Mouse (Mus musculus) neural tube, embryonic 15.5 days (tissue): Measurements from ENCODE around the gene Gm20388. TPM values are rescaled to one million over a fixed set of nuclear protein-coding genes. Genes with fewer than 3 reads are reported as not detected.

Experiments
- ATAC-seq: fragments of 200-750 bp; cut with Nextera tagmentation; 2 replicates; pipeline ENCODE4 v1.8.0; 2017; ENCODE audit warnings: mild to moderate bottlenecking, moderate TSS enrichment, moderate library complexity; ENCODE audit not compliant: low FRiP score
- H3K27ac ChIP-seq: fragments of 300-500 bp; sonication (generic); replicated peaks from 2 replicates; pipeline ENCODE4 v1.5.1; 2015; ENCODE audit warnings: mild to moderate bottlenecking, inconsistent platforms
- H3K27me3 ChIP-seq: fragments of 300-500 bp; sonication (generic); replicated peaks from 2 replicates; pipeline ENCODE4 v1.6.1; 2015; ENCODE audit warnings: inconsistent platforms
- H3K36me3 ChIP-seq: fragments of 300-500 bp; sonication (generic); 2 replicates; pipeline ENCODE4 v1.6.1; 2015; ENCODE audit warnings: inconsistent platforms
- H3K4me1 ChIP-seq: fragments of 300-500 bp; sonication (generic); 2 replicates; pipeline ENCODE4 v1.6.1; 2015; ENCODE audit warnings: inconsistent platforms
- H3K4me2 ChIP-seq: fragments of 300-500 bp; sonication (generic); 2 replicates; pipeline ENCODE4 v1.6.1; 2015; ENCODE audit warnings: inconsistent platforms, mild to moderate bottlenecking, moderate library complexity
- H3K4me3 ChIP-seq: fragments of 300-500 bp; sonication (generic); replicated peaks from 2 replicates; pipeline ENCODE4 v1.5.1; 2015; ENCODE audit warnings: mild to moderate bottlenecking, inconsistent platforms
- H3K9ac ChIP-seq: fragments of 300-500 bp; sonication (generic); replicated peaks from 2 replicates; pipeline ENCODE4 v1.6.1; 2015; ENCODE audit warnings: mild to moderate bottlenecking, inconsistent platforms
- H3K9me3 ChIP-seq: fragments of 300-500 bp; sonication (generic); replicated peaks from 2 replicates; pipeline ENCODE4 v1.6.1; 2016; ENCODE audit warnings: inconsistent platforms
- WGBS: fragments of 180-500 bp; shearing (Covaris S2); methylation state at CpG from one replicate; pipeline ENCODE4 v1.1.7; 2015; ENCODE audit warnings: mixed read lengths; 5-methylcytosine and 5-hydroxymethylcytosine counted together
- polyA plus RNA-seq: library from polyadenylated mRNA; unstranded; fragments of >200 nt; fragmentation: Nextera tagmentation; extraction: Ambion mirVana; gene quantifications from 2 replicates; pipeline ENCODE4 v1.2.1, GENCODE M21; 2015

Gm20388 gene
- polyA plus RNA-seq, 1 experiment from 2014 or later = not detected

DNA sequence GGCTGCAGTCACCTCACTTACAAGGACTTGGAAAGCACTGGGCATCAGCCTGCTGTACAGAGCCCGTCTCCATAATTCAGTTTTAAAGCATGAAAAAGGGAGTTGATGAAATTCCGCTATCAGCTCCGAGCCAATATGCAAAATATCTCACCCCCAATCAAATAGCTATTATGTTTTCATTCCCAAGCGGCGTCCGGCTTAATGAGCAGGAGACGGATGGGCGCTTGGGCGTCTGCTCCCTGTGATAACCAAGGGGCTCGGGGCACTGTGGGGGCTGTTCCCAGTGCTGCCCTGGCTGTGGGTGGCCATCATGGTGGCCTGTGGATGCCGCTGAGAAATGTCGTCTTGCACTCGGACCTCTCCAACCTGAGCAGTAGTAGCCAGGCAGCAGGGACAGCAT is 2390.4 kb downstream of the Gm20388 start:
- Histone ChIP-seq H3K4me3 (no peak overlapping the region), H3K9ac (no peak overlapping the region), H3K36me3 (no peaks in the 10 kb centered on the region), H3K4me2 (no peak overlapping the region), H3K9me3 (no peaks in the 10 kb centered on the region), H3K27ac (no peak overlapping the region), H3K4me1 (peaks cover 27% of the 10 kb centered on the region), H3K27me3 (0 out of 2 replicates have a peak, but pooled peaks cover 3% of the 10 kb centered on the region)
- WGBS = 52% methylated on average over 13 of the region's 13 CpGs
- ATAC-seq = no peak

DNA sequence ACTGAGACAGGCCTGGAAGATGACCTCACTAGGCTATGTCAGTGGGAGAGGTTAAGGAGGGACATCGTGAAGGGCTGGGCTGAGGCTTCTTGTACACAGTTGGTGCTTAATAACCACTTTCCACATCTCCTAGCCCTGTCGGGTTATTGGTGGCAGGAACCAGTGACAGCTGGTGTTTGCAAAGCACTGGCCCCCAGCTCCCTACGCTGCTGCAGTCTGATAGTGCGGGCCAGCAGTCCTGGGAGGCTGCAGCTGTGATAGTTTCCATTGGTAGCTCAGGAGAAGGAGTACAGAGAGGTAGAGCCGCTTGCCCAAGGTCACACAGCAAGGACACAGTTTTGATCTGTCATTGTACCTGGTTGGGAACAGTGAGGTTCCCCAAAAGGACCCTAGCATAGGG is 2391.2 kb downstream of the Gm20388 start:
- H3K36me3 ChIP-seq = no peaks in the 10 kb centered on the region
- 0 out of 2 replicates have a peak, but pooled peaks cover 3% of the 10 kb centered on the region for H3K27me3 ChIP-seq
- H3K4me1 ChIP-seq = peaks cover 25% of the 10 kb centered on the region
- no peak overlapping the region for H3K27ac ChIP-seq
- no peaks in the 10 kb centered on the region for H3K9me3 ChIP-seq
- H3K9ac ChIP-seq = no peak overlapping the region
- H3K4me3 ChIP-seq = no peak overlapping the region
- ATAC-seq = no peak
- H3K4me2 ChIP-seq = no peak overlapping the region
- 72% methylated on average over 5 of the region's 5 CpGs for WGBS

DNA sequence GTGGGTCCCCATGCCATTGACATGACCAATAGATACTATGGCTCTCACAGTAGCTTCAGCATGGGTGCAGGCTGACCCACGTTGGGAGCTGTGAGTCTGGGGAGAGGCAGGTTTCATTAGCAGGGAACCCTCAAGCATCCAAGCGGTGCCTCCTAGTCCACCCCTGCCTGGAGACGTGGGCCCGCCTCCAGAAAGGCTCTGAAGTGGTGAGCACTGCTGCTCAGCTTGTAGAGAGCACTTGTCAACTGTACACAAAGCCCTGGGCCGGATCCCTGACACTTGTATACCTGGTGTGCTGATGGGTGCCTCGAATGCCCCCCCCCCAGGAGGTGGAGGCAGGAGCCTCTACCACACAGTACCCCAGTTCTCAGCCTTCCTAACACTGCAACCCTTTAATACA is 2392.8 kb downstream of the Gm20388 start:
- Histone ChIP-seq H3K36me3 (no peaks in the 10 kb centered on the region), H3K4me3 (no peak overlapping the region), H3K4me1 (peaks cover 34% of the 10 kb centered on the region), H3K27ac (no peak overlapping the region), H3K9me3 (no peaks in the 10 kb centered on the region), H3K4me2 (no peak overlapping the region), H3K27me3 (no peaks in the 10 kb centered on the region), H3K9ac (no peak overlapping the region)
- no peak for ATAC-seq
- 77% methylated on average over 6 of the region's 6 CpGs for WGBS

DNA sequence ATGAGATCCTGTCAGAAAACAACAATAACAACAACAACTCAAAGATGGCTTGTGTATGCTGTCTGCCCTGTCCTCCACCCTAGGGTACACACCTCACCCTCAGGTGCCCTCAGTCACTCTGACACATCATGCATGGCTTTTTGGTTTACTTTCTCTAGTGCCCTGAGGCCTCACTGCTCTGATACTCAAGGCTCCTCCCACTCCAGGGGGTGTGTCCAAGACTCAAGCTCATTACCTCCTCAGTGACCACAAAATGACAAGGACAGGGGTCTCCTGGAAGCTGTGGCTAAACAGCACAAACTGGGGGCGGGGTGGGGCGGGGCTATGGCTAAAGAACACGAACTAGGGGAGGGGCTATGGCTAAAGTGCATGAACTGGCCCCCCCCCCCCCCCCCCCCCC is 2393.4 kb downstream of the Gm20388 start:
- Histone ChIP-seq H3K9ac (no peak overlapping the region), H3K27me3 (no peaks in the 10 kb centered on the region), H3K36me3 (no peaks in the 10 kb centered on the region), H3K4me1 (peaks cover 34% of the 10 kb centered on the region), H3K27ac (no peak overlapping the region), H3K4me3 (no peak overlapping the region), H3K4me2 (no peak overlapping the region), H3K9me3 (no peaks in the 10 kb centered on the region)
- ATAC-seq = no peak
- WGBS = 23% methylated on average over 2 of the region's 3 CpGs

DNA sequence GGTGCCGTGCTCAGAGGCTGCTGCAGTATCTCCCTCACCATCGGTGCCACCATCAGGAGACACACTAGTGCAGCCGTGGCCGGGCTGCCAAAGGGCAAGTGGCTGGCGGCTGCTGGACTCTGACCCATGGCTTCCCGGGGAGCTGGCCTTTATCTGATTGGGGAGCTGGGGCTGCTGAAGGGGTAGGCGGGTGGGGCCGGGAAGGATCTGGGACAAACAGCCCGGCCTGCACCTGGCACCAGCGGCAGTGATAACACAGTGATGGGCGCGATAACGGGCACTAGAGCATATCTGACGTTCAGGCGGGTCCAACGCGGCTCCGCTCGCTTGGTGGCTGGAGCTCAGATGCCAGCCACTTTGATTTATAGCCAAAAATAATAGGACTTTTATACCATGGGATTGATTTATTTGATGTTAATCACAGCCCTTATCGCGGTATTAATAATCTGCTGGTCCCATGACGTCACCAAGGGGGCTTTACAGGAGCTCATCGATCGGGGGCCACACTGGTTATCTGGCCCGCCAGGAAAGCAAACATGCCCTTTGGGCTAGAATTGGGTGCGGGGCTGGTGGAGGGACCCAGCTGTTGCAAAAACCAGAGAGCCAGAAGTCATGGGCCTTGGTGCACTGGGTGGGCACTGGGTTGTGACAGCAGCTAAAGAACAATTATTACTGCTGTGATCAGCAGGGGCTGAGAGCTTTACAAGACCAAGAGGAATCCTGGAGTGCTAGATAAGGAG is 2396.2 kb downstream of the Gm20388 start:
- Histone ChIP-seq H3K4me2 (no peak overlapping the region), H3K27ac (no peak overlapping the region), H3K36me3 (no peaks in the 10 kb centered on the region), H3K4me1 (peaks cover 23% of the 10 kb centered on the region), H3K4me3 (no peak overlapping the region), H3K9me3 (no peaks in the 10 kb centered on the region), H3K27me3 (no peaks in the 10 kb centered on the region), H3K9ac (no peak overlapping the region)
- 50% methylated on average over 26 of the region's 26 CpGs for WGBS
- ATAC-seq = no peak

DNA sequence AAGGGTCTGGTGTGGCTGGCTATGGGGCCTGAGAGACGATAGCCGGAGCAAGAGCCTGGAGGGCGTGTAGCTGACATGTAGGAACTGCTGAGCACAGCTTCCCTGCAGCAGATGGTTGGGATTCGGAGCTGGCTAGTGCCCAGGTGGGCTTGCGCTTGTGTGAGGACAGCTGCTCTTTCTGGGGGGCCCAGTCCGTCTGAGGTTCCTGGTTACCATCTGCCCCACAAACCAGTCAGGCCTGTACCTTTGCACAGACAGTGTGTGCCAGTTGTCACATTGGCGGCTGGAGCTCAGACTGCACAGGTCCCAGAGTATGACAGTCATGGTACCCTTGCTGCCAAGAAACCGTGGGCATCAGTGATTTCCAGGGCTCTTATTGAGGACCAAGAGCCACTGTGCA is 2397.2 kb downstream of the Gm20388 start:
- no peak overlapping the region for H3K27ac ChIP-seq
- no peak for ATAC-seq
- H3K27me3 ChIP-seq = no peaks in the 10 kb centered on the region
- no peak overlapping the region for H3K4me3 ChIP-seq
- no peaks in the 10 kb centered on the region for H3K36me3 ChIP-seq
- no peak overlapping the region for H3K4me2 ChIP-seq
- 67% methylated on average over 8 of the region's 8 CpGs for WGBS
- no peak overlapping the region for H3K9ac ChIP-seq
- no peaks in the 10 kb centered on the region for H3K9me3 ChIP-seq
- peaks cover 15% of the 10 kb centered on the region for H3K4me1 ChIP-seq

DNA sequence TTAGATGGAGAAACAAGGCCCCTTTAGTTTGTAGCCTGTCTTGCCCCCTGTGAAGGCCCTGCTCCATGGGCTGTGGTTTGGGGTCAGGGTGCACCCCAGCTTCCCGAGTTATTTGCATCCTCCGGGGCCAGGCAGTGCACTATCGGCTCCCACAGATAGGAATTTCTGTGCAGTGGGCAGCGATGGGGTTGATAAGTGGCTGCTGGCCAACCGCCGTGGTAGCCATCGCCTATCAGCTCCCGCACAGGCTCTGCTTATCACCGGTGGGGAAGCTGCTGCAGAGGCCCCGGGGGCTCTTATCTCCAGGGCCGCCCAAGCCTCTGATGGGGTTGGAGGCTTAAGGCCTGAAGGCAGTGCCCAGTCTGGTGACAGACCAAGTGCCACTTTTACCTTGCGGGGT is 2398.6 kb downstream of the Gm20388 start:
- H3K9me3 ChIP-seq = no peaks in the 10 kb centered on the region
- H3K4me1 ChIP-seq = peaks cover 15% of the 10 kb centered on the region
- 85% methylated on average over 12 of the region's 12 CpGs for WGBS
- no peak overlapping the region for H3K4me2 ChIP-seq
- ATAC-seq = no peak
- no peak overlapping the region for H3K4me3 ChIP-seq
- H3K27me3 ChIP-seq = no peaks in the 10 kb centered on the region
- no peak overlapping the region for H3K9ac ChIP-seq
- H3K27ac ChIP-seq = no peak overlapping the region
- no peaks in the 10 kb centered on the region for H3K36me3 ChIP-seq

DNA sequence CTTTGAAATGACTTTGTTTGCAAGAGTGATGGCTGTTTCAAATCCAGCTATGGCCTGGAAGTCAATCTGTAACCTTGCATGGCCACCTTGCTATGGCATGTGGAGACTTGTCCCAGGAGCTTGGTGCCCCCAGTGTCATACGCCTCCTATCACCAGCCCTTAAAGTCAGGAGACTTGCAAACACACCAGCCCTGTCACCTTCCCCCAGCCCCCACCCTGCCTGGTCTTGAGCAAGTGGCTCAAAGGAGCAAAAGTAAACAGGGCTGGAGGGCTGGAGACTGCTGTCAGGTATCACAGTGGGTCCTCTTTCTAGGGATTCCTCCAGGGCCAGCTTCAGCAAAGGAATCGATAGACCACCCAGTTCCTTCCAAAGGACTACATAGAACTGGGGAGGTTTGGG is 2400.5 kb downstream of the Gm20388 start:
- Histone ChIP-seq H3K27me3 (no peaks in the 10 kb centered on the region), H3K9me3 (no peaks in the 10 kb centered on the region), H3K9ac (no peak overlapping the region), H3K36me3 (no peaks in the 10 kb centered on the region), H3K4me2 (no peak overlapping the region), H3K27ac (no peak overlapping the region), H3K4me1 (peaks cover 15% of the 10 kb centered on the region), H3K4me3 (no peak overlapping the region)
- no peak for ATAC-seq
- WGBS = 86% methylated on average over 2 of the region's 2 CpGs

DNA sequence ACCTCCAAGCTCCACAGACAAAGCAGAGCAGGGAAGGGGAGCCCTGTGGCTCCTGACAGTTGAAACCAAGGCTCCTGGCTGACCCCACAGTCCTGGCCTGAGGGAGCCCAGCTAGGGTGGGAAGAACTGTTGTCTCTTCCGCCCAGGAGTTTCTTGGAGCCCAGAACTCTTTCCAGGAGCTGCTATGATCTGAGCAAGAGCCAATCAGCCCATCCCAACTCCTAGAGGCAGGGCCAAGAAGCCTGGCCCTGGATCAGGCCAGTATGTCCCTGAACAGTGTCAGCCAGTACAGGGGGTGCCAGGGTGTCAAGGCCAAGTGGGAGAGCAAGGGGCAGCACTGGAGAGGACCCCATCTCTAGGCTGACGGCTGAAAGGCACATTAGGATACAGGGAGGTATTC is 2401.9 kb downstream of the Gm20388 start:
- Histone ChIP-seq H3K4me3 (no peak overlapping the region), H3K4me1 (peaks cover 2% of the 10 kb centered on the region; the same call in 1 of the 2 replicates), H3K36me3 (no peaks in the 10 kb centered on the region), H3K9me3 (no peaks in the 10 kb centered on the region), H3K27me3 (no peaks in the 10 kb centered on the region), H3K4me2 (no peak overlapping the region), H3K9ac (no peak overlapping the region), H3K27ac (no peak overlapping the region)
- no peak for ATAC-seq
- WGBS = 85% methylated on average over 2 of the region's 2 CpGs

DNA sequence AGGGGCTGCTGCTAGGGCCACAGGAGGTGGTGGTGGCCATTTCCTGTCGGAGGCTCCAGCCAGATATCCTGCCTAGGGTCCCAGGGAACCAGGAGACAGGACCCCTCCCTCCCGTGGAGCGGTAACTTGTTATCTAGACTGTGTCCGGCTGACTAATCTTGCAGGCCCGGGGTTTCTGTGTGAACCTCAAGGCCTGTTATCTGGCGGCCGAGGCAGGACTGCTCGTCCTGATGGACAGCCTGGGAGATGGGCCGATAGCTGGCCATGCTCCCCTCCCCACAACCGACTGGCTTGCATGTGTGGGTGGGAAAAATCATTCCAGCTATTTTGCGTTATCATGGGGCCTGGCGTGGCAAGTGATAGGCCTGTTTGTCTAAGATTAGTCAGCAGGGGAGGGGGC is 2402.7 kb downstream of the Gm20388 start:
- H3K4me2 ChIP-seq = no peak overlapping the region
- H3K4me3 ChIP-seq = no peak overlapping the region
- ATAC-seq = no peak
- no peaks in the 10 kb centered on the region for H3K9me3 ChIP-seq
- no peaks in the 10 kb centered on the region for H3K4me1 ChIP-seq
- no peak overlapping the region for H3K9ac ChIP-seq
- no peaks in the 10 kb centered on the region for H3K27me3 ChIP-seq
- no peak overlapping the region for H3K27ac ChIP-seq
- 74% methylated on average over 12 of the region's 12 CpGs for WGBS
- no peaks in the 10 kb centered on the region for H3K36me3 ChIP-seq

DNA sequence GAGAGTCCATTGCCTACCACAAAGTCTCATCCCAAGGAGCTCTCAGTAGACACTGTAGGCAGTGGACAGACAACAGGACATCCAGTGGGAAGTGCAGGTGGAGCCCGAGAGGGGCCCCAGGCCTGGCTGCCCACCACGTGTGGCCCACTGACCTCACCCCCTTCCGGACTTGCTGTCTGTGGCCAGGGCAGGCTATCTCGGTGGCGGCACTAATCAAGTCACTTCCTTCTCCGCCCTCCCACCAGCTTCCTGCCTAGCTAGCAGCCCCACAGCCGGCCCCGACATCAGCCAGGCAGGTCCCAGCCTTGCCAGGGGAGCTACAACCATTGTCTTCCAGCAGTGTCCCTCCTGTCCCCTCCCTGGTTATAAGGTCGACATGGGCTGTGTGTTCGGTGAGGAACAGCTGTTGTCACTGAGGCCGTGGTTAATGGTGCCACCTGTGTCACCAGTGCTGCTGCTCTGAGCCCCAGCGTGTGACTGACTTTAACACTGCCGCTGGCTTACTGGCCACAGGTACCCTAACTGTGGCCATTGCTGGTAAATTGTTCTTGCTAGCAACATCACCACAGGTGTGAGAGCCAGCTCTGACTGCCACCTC is 2404.4 kb downstream of the Gm20388 start:
- no peak overlapping the region for H3K27ac ChIP-seq
- no peak for ATAC-seq
- H3K9me3 ChIP-seq = no peaks in the 10 kb centered on the region
- H3K4me2 ChIP-seq = no peak overlapping the region
- 54% methylated on average over 13 of the region's 13 CpGs for WGBS
- no peaks in the 10 kb centered on the region for H3K36me3 ChIP-seq
- H3K4me3 ChIP-seq = no peak overlapping the region
- H3K9ac ChIP-seq = no peak overlapping the region
- H3K27me3 ChIP-seq = no peaks in the 10 kb centered on the region
- H3K4me1 ChIP-seq = no peaks in the 10 kb centered on the region

DNA sequence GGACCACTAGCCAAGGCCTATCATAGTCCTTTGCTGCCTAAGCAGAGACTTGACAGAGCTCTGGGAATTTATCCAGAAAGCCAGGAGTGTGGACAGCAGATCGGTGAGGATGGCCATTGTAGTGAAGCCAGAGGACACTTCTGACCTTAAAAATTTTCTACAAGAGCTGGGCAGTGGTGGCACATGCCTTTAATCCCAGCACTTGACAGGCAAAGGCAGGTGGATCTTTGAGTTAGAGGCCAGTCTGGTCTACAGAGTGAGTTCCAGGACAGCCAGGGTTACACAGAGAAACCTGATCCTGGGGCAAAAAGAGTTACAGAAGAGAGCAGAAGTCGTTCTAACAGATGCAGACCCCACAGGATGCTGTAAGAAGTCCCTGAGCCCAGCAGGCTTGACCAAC is 2405.8 kb downstream of the Gm20388 start:
- no peak for ATAC-seq
- H3K4me3 ChIP-seq = no peak overlapping the region
- H3K27me3 ChIP-seq = no peaks in the 10 kb centered on the region
- H3K36me3 ChIP-seq = no peaks in the 10 kb centered on the region
- no peak overlapping the region for H3K27ac ChIP-seq
- H3K4me2 ChIP-seq = no peak overlapping the region
- WGBS = 62% methylated on average over 2 of the region's 2 CpGs
- H3K9me3 ChIP-seq = no peaks in the 10 kb centered on the region
- no peak overlapping the region for H3K9ac ChIP-seq
- H3K4me1 ChIP-seq = peaks cover 13% of the 10 kb centered on the region
